Mouse (Mus musculus) spleen, postnatal 36 days (tissue): ENCODE measurements around the gene Fgfr2.

ENCODE experiments used
- DNase-seq, 2 experiments: peaks; one replicate each; pipeline ENCODE4 v3.0.0; 2022; ENCODE audit warnings: low spot score in 2 of 2, mixed read lengths in 1 of 2

The Fgfr2 gene

GRCm38 (mm10) chr7:133040688-133041345, 82.3 kb downstream of the Fgfr2 start:
- DNase-seq = no peak

GRCm38 (mm10) chr7:133039556-133040255, 83.4 kb downstream of the Fgfr2 start:
- no peak for DNase-seq

GRCm38 (mm10) chr7:133037618-133038017, 85.5 kb downstream of the Fgfr2 start:
- no peak for DNase-seq

- DNase-seq = no peak
Observed at GRCm38 (mm10) chr7:133037217-133037616, 85.9 kb downstream of the Fgfr2 start.

- no peak for DNase-seq
Observed at GRCm38 (mm10) chr7:133035901-133036300, 87.2 kb downstream of the Fgfr2 start.

GRCm38 (mm10) chr7:133032589-133033203, 90.5 kb downstream of the Fgfr2 start:
- DNase-seq = no peak

GRCm38 (mm10) chr7:133029496-133030047, 93.6 kb downstream of the Fgfr2 start:
- no peak for DNase-seq

GRCm38 (mm10) chr7:133029004-133029403, 94.1 kb downstream of the Fgfr2 start:
- no peak for DNase-seq

- no peak for DNase-seq
Observed at GRCm38 (mm10) chr7:133027930-133028329, 95.2 kb downstream of the Fgfr2 start.

GRCm38 (mm10) chr7:133024694-133025093, 98.5 kb downstream of the Fgfr2 start:
- DNase-seq = no peak

GRCm38 (mm10) chr7:133019481-133020020, 103.6 kb downstream of the Fgfr2 start:
- no peak for DNase-seq

GRCm38 (mm10) chr7:133018961-133019360, 104.2 kb downstream of the Fgfr2 start:
- DNase-seq = no peak

- no peak for DNase-seq
Observed at GRCm38 (mm10) chr7:133015416-133016070, 107.6 kb downstream of the Fgfr2 start.

GRCm38 (mm10) chr7:133014631-133015030, 108.5 kb downstream of the Fgfr2 start:
- no peak for DNase-seq

- no peak for DNase-seq
Observed at GRCm38 (mm10) chr7:133013923-133014322, 109.2 kb downstream of the Fgfr2 start.

- no peak for DNase-seq
Observed at GRCm38 (mm10) chr7:133012637-133013366, 110.3 kb downstream of the Fgfr2 start.

GRCm38 (mm10) chr7:133011611-133012010, 111.5 kb downstream of the Fgfr2 start:
- no peak for DNase-seq

GRCm38 (mm10) chr7:133011191-133011590, 112.0 kb downstream of the Fgfr2 start:
- DNase-seq = no peak

- DNase-seq = no peak
Observed at GRCm38 (mm10) chr7:133010477-133010876, 112.7 kb downstream of the Fgfr2 start.

GRCm38 (mm10) chr7:133009676-133010075, 113.5 kb downstream of the Fgfr2 start:
- no peak for DNase-seq

- DNase-seq = no peak
Observed at GRCm38 (mm10) chr7:133008663-133009062, 114.5 kb downstream of the Fgfr2 start.
